Mouse (Mus musculus): Measurements from ENCODE around the gene Btbd11. TPM values are rescaled to one million over a fixed set of nuclear protein-coding genes. Genes with fewer than 3 reads are reported as not detected.

The Btbd11 gene
- polyA plus RNA-seq, 1 experiment from 2014 or later: 3.7 TPM

DNA sequence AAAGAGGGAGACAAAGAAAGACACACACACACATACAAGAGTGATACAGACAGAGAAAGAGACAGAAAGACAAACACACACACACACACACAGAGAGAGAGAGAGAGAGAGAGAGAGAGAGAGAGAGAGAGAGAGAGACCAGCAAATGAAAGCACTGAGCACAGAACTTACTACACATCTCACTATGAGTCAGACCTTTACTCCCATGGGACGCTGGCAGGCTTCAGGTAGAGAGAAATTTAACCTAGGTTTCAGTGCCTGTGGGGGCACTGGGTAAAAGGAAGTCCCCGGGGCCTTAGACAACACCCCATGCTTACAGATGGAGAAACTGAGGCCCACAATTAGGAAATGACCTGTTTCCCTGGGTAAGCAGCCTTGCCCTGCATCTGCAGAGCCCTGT, 61.3 kb downstream of the Btbd11 start:
- Histone ChIP-seq H3K27ac (ENCODE audit: low read depth) (no peak overlapping the region), H3K4me3 (ENCODE audit: low read depth, low read length) (no peak overlapping the region), H3K9me3 (ENCODE audit: low read depth, low read length) (no peaks in the 10 kb centered on the region), H3K4me2 (no peak overlapping the region), H3K27me3 (ENCODE audit: insufficient read depth, low read length) (no peaks in the 10 kb centered on the region), H3K9ac (no peak overlapping the region), H3K36me3 (ENCODE audit: insufficient read depth) (no peaks in the 10 kb centered on the region), H3K4me1 (ENCODE audit: insufficient read depth) (no peaks in the 10 kb centered on the region)
- 84% methylated on average over 2 of the region's 2 CpGs for WGBS
- no peak for TF ChIP-seq CTCF (IDR thresholded peaks at IDR 0.05; ENCODE audit: low read depth)
- ATAC-seq (ENCODE audit: insufficient read depth): no peak
- DNase-seq: no peak

DNA sequence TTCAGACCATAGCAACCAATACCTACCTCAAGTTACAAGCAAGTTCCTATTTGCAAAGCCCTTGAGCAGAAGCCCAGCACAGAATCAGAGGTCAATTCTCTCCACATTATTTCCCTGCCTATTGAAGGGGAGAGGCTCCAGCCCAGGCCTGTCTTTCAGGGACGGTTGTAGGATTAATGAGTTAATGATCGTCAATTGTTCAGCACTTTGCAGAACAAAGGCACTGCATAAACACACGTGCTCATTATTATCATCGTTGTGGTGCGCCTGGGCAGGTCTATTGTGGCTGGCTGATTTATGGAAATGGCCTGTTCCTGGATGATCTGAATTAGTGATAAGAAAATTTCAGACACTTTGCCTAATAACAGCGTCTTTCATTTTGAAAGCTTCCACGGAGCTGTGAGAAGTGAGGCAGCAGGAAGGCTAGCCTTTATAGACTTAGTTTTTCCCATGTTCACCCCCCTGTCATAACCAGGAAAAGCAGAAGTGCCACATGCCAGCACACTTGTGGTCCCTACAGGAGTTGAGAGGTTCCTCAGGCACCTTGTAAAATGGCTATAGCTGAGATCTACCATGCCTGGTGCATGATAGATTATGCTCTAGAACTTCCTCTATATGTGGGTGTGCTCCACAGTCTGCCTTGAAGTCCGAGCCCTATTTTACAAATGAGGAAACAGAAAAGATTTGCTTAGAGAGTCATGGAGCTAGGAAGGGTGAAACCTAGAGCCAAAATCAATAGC, 65.2 kb downstream of the Btbd11 start:
- no peaks in the 10 kb centered on the region for H3K9me3 ChIP-seq (ENCODE audit: low read depth, low read length)
- no peaks in the 10 kb centered on the region for H3K27me3 ChIP-seq (ENCODE audit: insufficient read depth, low read length)
- H3K4me2 ChIP-seq: no peak overlapping the region
- WGBS: 37% methylated on average over 8 of the region's 8 CpGs
- no peaks in the 10 kb centered on the region for H3K36me3 ChIP-seq (ENCODE audit: insufficient read depth)
- H3K4me3 ChIP-seq (ENCODE audit: low read depth, low read length): no peak overlapping the region
- no peak overlapping the region for H3K27ac ChIP-seq (ENCODE audit: low read depth)
- no peak for TF ChIP-seq CTCF (IDR thresholded peaks at IDR 0.05; ENCODE audit: low read depth)
- H3K4me1 ChIP-seq (ENCODE audit: insufficient read depth): no peaks in the 10 kb centered on the region
- DNase-seq: no peak
- H3K9ac ChIP-seq: no peak overlapping the region
- ATAC-seq (ENCODE audit: insufficient read depth): no peak

DNA sequence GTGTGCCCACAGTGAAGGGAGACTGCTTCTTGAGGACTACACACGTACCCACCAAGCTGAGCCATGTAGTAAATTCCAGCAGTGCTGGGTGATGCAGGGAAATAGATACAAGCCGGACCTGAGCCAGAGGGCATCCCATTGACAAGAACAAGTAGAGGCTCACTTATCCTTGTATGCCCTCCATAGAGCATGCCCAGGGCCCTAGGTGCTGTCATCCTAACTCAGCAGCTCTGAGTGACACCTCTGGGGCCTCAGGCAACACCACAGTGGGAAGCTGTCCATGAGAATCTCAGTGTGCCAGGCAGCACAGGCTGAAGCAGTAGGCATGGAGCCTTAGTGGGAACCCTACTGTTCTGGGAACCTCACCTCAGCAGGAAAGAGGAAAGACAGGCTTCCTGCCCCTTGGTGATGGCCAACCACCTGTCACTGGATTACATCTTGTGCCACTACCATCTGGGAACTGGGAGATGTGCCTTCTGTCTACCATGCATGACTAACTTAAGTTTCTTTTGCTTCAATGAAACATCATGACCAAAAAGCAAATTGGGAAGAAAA, 66.7 kb downstream of the Btbd11 start:
- no peaks in the 10 kb centered on the region for H3K9me3 ChIP-seq (ENCODE audit: low read depth, low read length)
- no peak overlapping the region for H3K9ac ChIP-seq
- TF ChIP-seq CTCF (IDR thresholded peaks at IDR 0.05; ENCODE audit: low read depth): no peak
- H3K27me3 ChIP-seq (ENCODE audit: insufficient read depth, low read length): no peaks in the 10 kb centered on the region
- H3K36me3 ChIP-seq (ENCODE audit: insufficient read depth): no peaks in the 10 kb centered on the region
- ATAC-seq (ENCODE audit: insufficient read depth) (no peak), DNase-seq (no peak)
- no peak overlapping the region for H3K27ac ChIP-seq (ENCODE audit: low read depth)
- no peaks in the 10 kb centered on the region for H3K4me1 ChIP-seq (ENCODE audit: insufficient read depth)
- H3K4me3 ChIP-seq (ENCODE audit: low read depth, low read length): no peak overlapping the region
- H3K4me2 ChIP-seq: no peak overlapping the region
- WGBS: 85% methylated on average over 2 of the region's 2 CpGs

DNA sequence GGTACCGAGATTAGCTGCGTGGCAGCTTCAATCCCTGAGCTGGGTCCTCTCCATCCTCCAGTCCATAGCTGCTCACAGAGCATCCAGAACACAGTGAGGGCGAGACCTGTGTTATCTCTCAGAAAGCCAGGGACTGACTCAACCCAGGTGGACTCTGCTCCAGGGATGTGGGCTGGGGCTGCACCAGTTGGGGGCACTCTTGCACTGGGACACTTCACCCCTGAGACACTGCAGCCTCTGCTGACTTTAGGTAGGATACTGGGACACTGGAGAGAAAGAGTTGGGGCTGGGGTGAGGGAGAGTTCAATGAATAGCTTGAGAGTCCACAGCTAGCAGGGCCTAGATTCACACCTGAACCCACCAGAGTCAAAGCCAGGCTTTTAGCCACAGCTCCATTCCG, 69.4 kb downstream of the Btbd11 start:
- 57% methylated on average over 4 of the region's 4 CpGs for WGBS
- no peak for ATAC-seq (ENCODE audit: insufficient read depth)
- no peaks in the 10 kb centered on the region for H3K27me3 ChIP-seq (ENCODE audit: insufficient read depth, low read length)

DNA sequence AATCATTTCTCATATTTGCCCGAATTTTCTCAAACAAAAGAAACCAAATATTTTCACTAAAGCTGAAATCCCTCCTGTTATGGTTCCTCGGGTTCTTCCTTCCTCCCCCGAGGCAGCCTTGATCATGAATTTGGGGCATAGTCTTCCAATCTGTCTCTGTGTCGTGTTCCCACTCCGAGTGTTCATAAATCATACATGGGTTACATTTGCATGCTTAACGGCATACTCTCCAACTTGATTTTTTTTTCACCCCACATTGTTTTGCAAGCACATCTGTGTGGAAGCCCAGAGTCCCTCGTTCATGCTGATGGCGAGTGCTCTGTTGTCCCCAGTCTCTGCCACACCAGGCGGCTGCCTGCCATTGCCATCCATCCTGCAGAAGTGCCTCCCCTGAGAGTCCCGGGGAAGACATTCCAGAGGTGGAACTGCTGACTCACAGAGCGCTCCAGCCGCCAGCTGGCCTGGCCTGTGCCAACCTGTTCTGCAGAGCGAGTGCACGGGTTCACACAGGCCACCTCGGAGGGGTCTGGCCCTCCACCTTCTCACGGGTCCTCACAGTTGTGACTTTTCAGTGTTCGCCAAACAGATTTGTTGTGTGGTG, 72.2 kb downstream of the Btbd11 start:
- H3K4me2 ChIP-seq: no peak overlapping the region
- peak; percentile 66 for DNase-seq
- no peaks in the 10 kb centered on the region for H3K4me1 ChIP-seq (ENCODE audit: insufficient read depth)
- no peak overlapping the region for H3K27ac ChIP-seq (ENCODE audit: low read depth)
- ATAC-seq (ENCODE audit: insufficient read depth): peak; percentile 83; the same call in 1 of the 2 replicates
- 23% methylated on average over 17 of the region's 17 CpGs for WGBS
- H3K36me3 ChIP-seq (ENCODE audit: insufficient read depth): no peaks in the 10 kb centered on the region
- no peak overlapping the region for H3K9ac ChIP-seq
- no peaks in the 10 kb centered on the region for H3K9me3 ChIP-seq (ENCODE audit: low read depth, low read length)
- H3K4me3 ChIP-seq (ENCODE audit: low read depth, low read length): no peak overlapping the region
- H3K27me3 ChIP-seq (ENCODE audit: insufficient read depth, low read length): no peaks in the 10 kb centered on the region
- no peak for TF ChIP-seq CTCF (IDR thresholded peaks at IDR 0.05; ENCODE audit: low read depth)

More for the DNA sequence above, 69.4 kb downstream of the Btbd11 start:
- Histone ChIP-seq H3K27ac (ENCODE audit: low read depth) (no peak overlapping the region), H3K4me1 (ENCODE audit: insufficient read depth) (no peaks in the 10 kb centered on the region), H3K36me3 (ENCODE audit: insufficient read depth) (no peaks in the 10 kb centered on the region), H3K9me3 (ENCODE audit: low read depth, low read length) (no peaks in the 10 kb centered on the region), H3K4me2 (no peak overlapping the region), H3K4me3 (ENCODE audit: low read depth, low read length) (no peak overlapping the region), H3K9ac (no peak overlapping the region)
- TF ChIP-seq CTCF (IDR thresholded peaks at IDR 0.05; ENCODE audit: low read depth): peak; percentile 41
- no peak for DNase-seq

DNA sequence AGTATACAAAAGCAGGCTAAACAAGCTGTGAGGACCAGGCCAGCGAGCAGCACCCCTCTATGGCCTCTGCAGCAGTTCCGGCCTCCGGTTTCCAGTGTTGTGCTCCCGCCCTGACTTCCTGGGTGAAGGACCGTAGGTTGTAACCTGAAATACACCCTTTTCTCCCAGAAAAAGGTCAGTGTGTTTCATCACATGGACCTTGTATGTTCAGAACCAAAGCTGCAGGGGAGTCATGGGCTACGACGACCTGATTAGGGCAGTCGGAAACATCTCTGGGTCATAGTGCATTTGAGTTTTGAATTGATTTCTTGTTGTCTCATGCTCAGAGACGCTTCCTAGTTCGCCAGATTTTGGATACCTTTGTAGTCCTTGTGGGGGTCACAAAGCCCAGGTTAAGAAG, 74.1 kb downstream of the Btbd11 start:
- Histone ChIP-seq H3K36me3 (ENCODE audit: insufficient read depth) (no peaks in the 10 kb centered on the region), H3K9ac (no peak overlapping the region), H3K4me2 (no peak overlapping the region), H3K4me3 (ENCODE audit: low read depth, low read length) (no peak overlapping the region), H3K27me3 (ENCODE audit: insufficient read depth, low read length) (no peaks in the 10 kb centered on the region), H3K4me1 (ENCODE audit: insufficient read depth) (no peaks in the 10 kb centered on the region), H3K27ac (ENCODE audit: low read depth) (no peak overlapping the region), H3K9me3 (ENCODE audit: low read depth, low read length) (no peaks in the 10 kb centered on the region)
- ATAC-seq (ENCODE audit: insufficient read depth) (no peak), DNase-seq (no peak)
- TF ChIP-seq CTCF (IDR thresholded peaks at IDR 0.05; ENCODE audit: low read depth): no peak
- WGBS: 87% methylated on average over 10 of the region's 10 CpGs

DNA sequence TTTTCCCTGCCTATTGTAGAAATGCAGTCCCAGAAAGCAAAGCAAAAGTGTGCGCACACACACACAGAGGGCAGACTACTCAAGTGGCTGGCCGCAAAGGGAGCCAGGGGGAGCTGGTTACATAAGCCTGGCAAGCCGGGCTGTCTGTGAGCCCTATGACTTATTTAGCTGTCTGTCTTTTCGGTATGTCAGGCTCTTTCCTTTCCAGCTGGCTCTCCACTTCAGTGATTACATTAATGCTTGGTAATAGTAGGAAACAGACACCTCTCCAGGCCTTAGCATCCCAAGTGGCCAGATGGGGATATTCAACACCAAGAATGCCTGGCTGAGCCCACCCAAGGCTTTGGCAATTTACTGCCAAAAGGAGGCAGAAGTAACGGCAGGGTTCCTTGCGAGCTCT, 77.5 kb downstream of the Btbd11 start:
- peak; percentile 17 for DNase-seq
- WGBS: 46% methylated on average over 6 of the region's 6 CpGs
- H3K36me3 ChIP-seq (ENCODE audit: insufficient read depth): no peaks in the 10 kb centered on the region
- H3K4me3 ChIP-seq (ENCODE audit: low read depth, low read length): no peak overlapping the region
- no peak for TF ChIP-seq CTCF (IDR thresholded peaks at IDR 0.05; ENCODE audit: low read depth)
- H3K9ac ChIP-seq: no peak overlapping the region
- H3K4me1 ChIP-seq (ENCODE audit: insufficient read depth): no peaks in the 10 kb centered on the region
- no peaks in the 10 kb centered on the region for H3K27me3 ChIP-seq (ENCODE audit: insufficient read depth, low read length)
- H3K27ac ChIP-seq (ENCODE audit: low read depth): no peak overlapping the region
- no peak for ATAC-seq (ENCODE audit: insufficient read depth)
- no peaks in the 10 kb centered on the region for H3K9me3 ChIP-seq (ENCODE audit: low read depth, low read length)
- H3K4me2 ChIP-seq: no peak overlapping the region

All from lung, embryonic 14.5 days (tissue).